Mouse (Mus musculus): ENCODE measurements around the gene Cdkl2.

Cdkl2 gene

GRCm38 (mm10) chr5:92079304-92079703 is 35.6 kb upstream of the Cdkl2 start:
- Histone ChIP-seq H3K4me1 (replicated peaks; ENCODE audit: low read depth, low read length) (peaks cover 76% of the 10 kb centered on the region), H3K36me3 (ENCODE audit: insufficient read depth, low read length) (peaks cover 42% of the 10 kb centered on the region), H3K9me3 (ENCODE audit: low read length) (no peaks in the 10 kb centered on the region), H3K4me3 (replicated peaks; ENCODE audit: low read length) (peak overlapping the region; percentile 100), H3K27me3 (ENCODE audit: insufficient read depth, low read length) (no peaks in the 10 kb centered on the region)
- TF ChIP-seq POU5F1 (IDR thresholded peaks at IDR 0.05; ENCODE audit: borderline replicate concordance, low read length) = no peak
- TF ChIP-seq CTCF (conservative IDR thresholded peaks at IDR 0.05; ENCODE audit: low read length) = no peak
- no peak for TF ChIP-seq NANOG (IDR thresholded peaks at IDR 0.05; ENCODE audit: borderline replicate concordance, low read length)

GRCm38 (mm10) chr5:92078751-92079150 is 35.1 kb upstream of the Cdkl2 start:
- Histone ChIP-seq H3K9me3 (ENCODE audit: low read length) (no peaks in the 10 kb centered on the region), H3K4me3 (replicated peaks; ENCODE audit: low read length) (peak overlapping the region; percentile 100), H3K4me1 (replicated peaks; ENCODE audit: low read depth, low read length) (peaks cover 76% of the 10 kb centered on the region), H3K36me3 (ENCODE audit: insufficient read depth, low read length) (peaks cover 43% of the 10 kb centered on the region), H3K27me3 (ENCODE audit: insufficient read depth, low read length) (no peaks in the 10 kb centered on the region)
- TF ChIP-seq POU5F1 (IDR thresholded peaks at IDR 0.05; ENCODE audit: borderline replicate concordance, low read length) = no peak
- TF ChIP-seq NANOG (IDR thresholded peaks at IDR 0.05; ENCODE audit: borderline replicate concordance, low read length) = no peak

DNA sequence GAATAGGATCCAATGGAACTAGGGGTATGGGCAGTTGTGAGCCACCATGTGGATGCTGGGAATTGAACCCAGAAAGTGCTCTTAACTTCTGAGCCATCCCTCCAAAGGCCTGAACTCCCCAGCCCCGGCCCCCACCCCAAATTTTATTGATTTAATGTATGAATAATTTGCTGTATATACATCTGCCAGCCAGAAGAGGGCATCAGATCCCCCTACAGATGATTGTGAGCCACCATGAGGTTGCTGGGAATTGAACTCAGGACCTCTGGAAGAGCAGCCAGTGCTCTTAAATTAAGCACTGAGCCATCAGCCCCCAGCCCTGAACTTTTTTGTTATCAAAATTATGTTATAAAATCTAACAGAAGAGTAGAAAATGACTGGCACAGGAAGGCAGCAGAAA is 32.6 kb upstream of the Cdkl2 start:
- Histone ChIP-seq H3K36me3 (ENCODE audit: insufficient read depth, low read length) (peaks cover 68% of the 10 kb centered on the region), H3K4me1 (replicated peaks; ENCODE audit: low read depth, low read length) (peaks cover 89% of the 10 kb centered on the region), H3K27me3 (ENCODE audit: insufficient read depth, low read length) (no peaks in the 10 kb centered on the region), H3K9me3 (ENCODE audit: low read length) (no peaks in the 10 kb centered on the region), H3K4me3 (replicated peaks; ENCODE audit: low read length) (peak overlapping the region; percentile 100)
- TF ChIP-seq CTCF (conservative IDR thresholded peaks at IDR 0.05; ENCODE audit: low read length) (peak; percentile 12; the same call in 1 of the 2 replicates), NANOG (IDR thresholded peaks at IDR 0.05; ENCODE audit: borderline replicate concordance, low read length) (no peak)

DNA sequence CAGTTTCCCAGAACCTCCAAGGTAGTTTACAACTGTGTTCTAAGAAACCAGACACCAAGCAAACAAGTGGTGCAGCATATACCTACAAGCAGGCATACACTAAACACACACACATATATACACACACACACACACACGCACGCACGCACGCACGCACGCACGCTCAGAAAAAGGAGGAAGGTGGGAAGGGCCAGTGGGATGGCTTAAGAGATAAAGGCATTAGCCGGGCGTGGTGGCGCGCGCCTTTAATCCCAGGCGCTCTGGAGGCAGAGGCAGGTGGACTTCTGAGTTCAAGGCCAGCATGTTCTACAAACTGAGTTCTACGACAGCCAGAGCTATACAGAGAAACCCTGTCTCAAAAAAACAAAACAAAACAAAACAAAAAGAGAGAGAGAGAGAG is 30.4 kb upstream of the Cdkl2 start:
- Histone ChIP-seq H3K27me3 (ENCODE audit: insufficient read depth, low read length) (no peaks in the 10 kb centered on the region), H3K4me3 (replicated peaks; ENCODE audit: low read length) (peak overlapping the region; percentile 54), H3K9me3 (ENCODE audit: low read length) (no peaks in the 10 kb centered on the region), H3K36me3 (ENCODE audit: insufficient read depth, low read length) (peaks cover 78% of the 10 kb centered on the region), H3K4me1 (replicated peaks; ENCODE audit: low read depth, low read length) (peaks cover 89% of the 10 kb centered on the region)
- no peak for TF ChIP-seq NANOG (IDR thresholded peaks at IDR 0.05; ENCODE audit: borderline replicate concordance, low read length)
- TF ChIP-seq POU5F1 (IDR thresholded peaks at IDR 0.05; ENCODE audit: borderline replicate concordance, low read length) = no peak
- TF ChIP-seq CTCF (conservative IDR thresholded peaks at IDR 0.05; ENCODE audit: low read length) = no peak

DNA sequence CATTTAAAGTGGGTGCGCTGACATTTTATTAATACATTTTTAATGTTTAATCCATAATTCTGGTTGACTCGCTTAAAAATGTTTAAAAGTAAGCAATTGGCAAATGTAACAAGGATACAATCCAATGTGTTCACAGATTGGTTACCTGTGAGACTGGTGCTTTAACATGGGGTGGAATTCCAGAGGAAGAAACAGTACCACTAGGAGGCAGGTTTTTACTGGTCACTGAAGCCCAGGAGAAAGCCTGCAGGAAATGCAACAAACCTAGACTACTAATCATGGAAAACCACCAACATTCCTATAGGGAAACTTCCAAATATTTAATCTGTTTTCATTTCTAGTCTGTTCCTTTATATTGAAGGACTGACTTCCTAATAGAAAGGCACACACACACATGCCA is 19.5 kb upstream of the Cdkl2 start:
- Histone ChIP-seq H3K4me3 (replicated peaks; ENCODE audit: low read length) (no peak overlapping the region), H3K4me1 (replicated peaks; ENCODE audit: low read depth, low read length) (peaks cover 41% of the 10 kb centered on the region), H3K27me3 (ENCODE audit: insufficient read depth, low read length) (no peaks in the 10 kb centered on the region), H3K9me3 (ENCODE audit: low read length) (no peaks in the 10 kb centered on the region), H3K36me3 (ENCODE audit: insufficient read depth, low read length) (peaks cover 100% of the 10 kb centered on the region)
- no peak; the same call in 1 of the 2 replicates for TF ChIP-seq CTCF (conservative IDR thresholded peaks at IDR 0.05; ENCODE audit: low read length)
- TF ChIP-seq NANOG (IDR thresholded peaks at IDR 0.05; ENCODE audit: borderline replicate concordance, low read length) = no peak
- no peak for TF ChIP-seq POU5F1 (IDR thresholded peaks at IDR 0.05; ENCODE audit: borderline replicate concordance, low read length)

DNA sequence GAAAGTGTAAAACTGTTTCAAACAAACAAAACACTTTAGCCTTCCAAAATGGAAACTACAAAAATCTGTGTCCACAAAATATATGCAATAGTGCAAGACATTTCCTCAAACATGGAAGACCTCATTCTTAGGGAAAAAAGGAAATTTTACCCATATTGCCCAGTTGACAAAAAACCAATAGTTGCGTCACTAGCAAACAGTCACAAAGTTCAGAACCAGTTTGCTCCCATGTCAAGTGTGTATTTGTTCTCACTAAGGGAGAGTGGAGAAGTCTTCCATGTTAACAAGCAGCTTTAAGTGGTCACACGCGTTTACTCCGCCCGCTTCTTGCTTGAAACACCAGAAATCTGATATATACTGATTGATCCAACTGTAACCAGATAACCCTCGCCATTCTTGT is 9.2 kb upstream of the Cdkl2 start:
- H3K9me3 ChIP-seq (ENCODE audit: low read length) = no peaks in the 10 kb centered on the region
- TF ChIP-seq NANOG (IDR thresholded peaks at IDR 0.05; ENCODE audit: borderline replicate concordance, low read length) (no peak), POU5F1 (IDR thresholded peaks at IDR 0.05; ENCODE audit: borderline replicate concordance, low read length) (no peak), CTCF (conservative IDR thresholded peaks at IDR 0.05; ENCODE audit: low read length) (no peak)
- peaks cover 76% of the 10 kb centered on the region for H3K36me3 ChIP-seq (ENCODE audit: insufficient read depth, low read length)
- no peaks in the 10 kb centered on the region for H3K27me3 ChIP-seq (ENCODE audit: insufficient read depth, low read length)
- no peak overlapping the region for H3K4me3 ChIP-seq (replicated peaks; ENCODE audit: low read length)
- H3K4me1 ChIP-seq (replicated peaks; ENCODE audit: low read depth, low read length) = peaks cover 17% of the 10 kb centered on the region; the same call in 1 of the 2 replicates

- Histone ChIP-seq H3K4me1 (replicated peaks; ENCODE audit: low read depth, low read length) (0 out of 2 replicates have a peak, but pooled peaks cover 13% of the 10 kb centered on the region), H3K9me3 (ENCODE audit: low read length) (no peaks in the 10 kb centered on the region), H3K4me3 (replicated peaks; ENCODE audit: low read length) (no peak overlapping the region), H3K36me3 (ENCODE audit: insufficient read depth, low read length) (peaks cover 52% of the 10 kb centered on the region), H3K27me3 (ENCODE audit: insufficient read depth, low read length) (no peaks in the 10 kb centered on the region)
- TF ChIP-seq CTCF (conservative IDR thresholded peaks at IDR 0.05; ENCODE audit: low read length) = no peak
- TF ChIP-seq NANOG (IDR thresholded peaks at IDR 0.05; ENCODE audit: borderline replicate concordance, low read length) = no peak
Measured at GRCm38 (mm10) chr5:92050419-92050818, 6.7 kb upstream of the Cdkl2 start.

GRCm38 (mm10) chr5:92042377-92043348 is 1.0 kb downstream of the Cdkl2 start:
- H3K4me3 ChIP-seq (replicated peaks; ENCODE audit: low read length) = peak overlapping the region; percentile 94
- peaks cover 21% of the 10 kb centered on the region for H3K4me1 ChIP-seq (replicated peaks; ENCODE audit: low read depth, low read length)
- no peak for TF ChIP-seq CTCF (conservative IDR thresholded peaks at IDR 0.05; ENCODE audit: low read length)
- TF ChIP-seq POU5F1 (IDR thresholded peaks at IDR 0.05; ENCODE audit: borderline replicate concordance, low read length) = no peak
- no peak for TF ChIP-seq NANOG (IDR thresholded peaks at IDR 0.05; ENCODE audit: borderline replicate concordance, low read length)
- no peaks in the 10 kb centered on the region for H3K27me3 ChIP-seq (ENCODE audit: insufficient read depth, low read length)
- no peaks in the 10 kb centered on the region for H3K9me3 ChIP-seq (ENCODE audit: low read length)
- H3K36me3 ChIP-seq (ENCODE audit: insufficient read depth, low read length) = no peaks in the 10 kb centered on the region

Data from E14TG2a.4 (cell line).